Mouse (Mus musculus): ENCODE measurements around the gene Esyt2.

GRCm38 (mm10) chr12:116405836-116406155 is 124.8 kb downstream of the Esyt2 start:
- TF ChIP-seq CTCF (IDR thresholded peaks at IDR 0.05) (no peak), EP300 (IDR thresholded peaks at IDR 0.05) (no peak)

Data from lung, postnatal 0 days (tissue).